Mouse (Mus musculus) G1E-ER4 (cell line): ENCODE data around the gene Tap2. TPM values are rescaled to one million over a fixed set of nuclear protein-coding genes. Genes with fewer than 3 reads are reported as not detected.

Source experiments
- GATA1 ChIP-seq: IDR thresholded peaks from one replicate; pipeline ENCODE4 v1.8.0; 2012; ENCODE audit warnings: low read length, inconsistent platforms
- polyA plus RNA-seq: library from polyadenylated mRNA; stranded (reverse); fragments of >175 nt; gene quantifications from 2 replicates; pipeline ENCODE4 v1.2.3, GENCODE M21; 2012

Tap2 gene
- polyA plus RNA-seq, 1 experiment = 46.3 TPM

GRCm38 (mm10) chr17:34187261-34187916 lies 15.9 kb upstream of the Tap2 start, which contains the start of the genes Tap1 and Psmb9:
Gene Tap1 (plus strand): TSS chr17:34187553.
Gene Psmb9 (minus strand): TSS chr17:34187764.
- TF ChIP-seq GATA1 = no peak

GRCm38 (mm10) chr17:34188010-34188409 lies 15.3 kb upstream of the Tap2 start:
- no peak for TF ChIP-seq GATA1

GRCm38 (mm10) chr17:34188986-34189385 lies 14.3 kb upstream of the Tap2 start:
- no peak for TF ChIP-seq GATA1

- TF ChIP-seq GATA1 = no peak
Measured at GRCm38 (mm10) chr17:34192852-34193251, 10.5 kb upstream of the Tap2 start.

GRCm38 (mm10) chr17:34193468-34193867 lies 9.9 kb upstream of the Tap2 start:
- TF ChIP-seq GATA1 = no peak

- no peak for TF ChIP-seq GATA1
Measured at GRCm38 (mm10) chr17:34194723-34195122, 8.6 kb upstream of the Tap2 start.

- TF ChIP-seq GATA1 = no peak
Measured at GRCm38 (mm10) chr17:34196491-34196890, 6.8 kb upstream of the Tap2 start.

- TF ChIP-seq GATA1 = no peak
Measured at GRCm38 (mm10) chr17:34196941-34197894, 6.1 kb upstream of the Tap2 start, which contains the start of gene Psmb8. Gene Psmb8 (plus strand): TSS chr17:34197721.

GRCm38 (mm10) chr17:34197904-34198520 lies 5.3 kb upstream of the Tap2 start:
- no peak for TF ChIP-seq GATA1

GRCm38 (mm10) chr17:34198521-34198912 lies 4.8 kb upstream of the Tap2 start:
- TF ChIP-seq GATA1 = no peak

- TF ChIP-seq GATA1 = no peak
Measured at GRCm38 (mm10) chr17:34199050-34199619, 4.2 kb upstream of the Tap2 start.

- no peak for TF ChIP-seq GATA1
Measured at GRCm38 (mm10) chr17:34200047-34200446, 3.3 kb upstream of the Tap2 start.

- no peak for TF ChIP-seq GATA1
Measured at GRCm38 (mm10) chr17:34200772-34201505, 2.4 kb upstream of the Tap2 start.

- no peak for TF ChIP-seq GATA1
Measured at GRCm38 (mm10) chr17:34201506-34202055, 1.7 kb upstream of the Tap2 start.
